Mouse (Mus musculus) thymus, postnatal 10 days (tissue): ENCODE measurements around the gene Gm10428.

Source experiments
- DNase-seq, 2 experiments: peaks; one replicate each; pipeline ENCODE4 v3.0.0; 2021; ENCODE audit warnings: low spot score in 2 of 2

Gm10428 gene

GRCm38 (mm10) chr11:62788935-62789616, 36.2 kb downstream of the Gm10428 start, which contains the start of gene Zfp286:
Gene Zfp286, minus strand, starts transcription at chr11:62789462.
- peak; percentile 90 to 91 for DNase-seq

- DNase-seq: no peak
Observed at GRCm38 (mm10) chr11:62789617-62789936, 36.7 kb downstream of the Gm10428 start.
